Mouse (Mus musculus) B cell, adult 2 months (primary cell): ENCODE data around the gene Atn1.
A peak's percentile ranks its signal among the peaks of the same experiment; 100 is the strongest.

ENCODE experiments used
- DNase-seq, 2 experiments: peaks; one replicate each; pipeline ENCODE4 v3.0.0; 2022

Atn1 gene

GRCm38 (mm10) chr6:124740211-124740887, 16.0 kb downstream of the Atn1 start:
- peak; percentile 62 to 72 for DNase-seq

DNA sequence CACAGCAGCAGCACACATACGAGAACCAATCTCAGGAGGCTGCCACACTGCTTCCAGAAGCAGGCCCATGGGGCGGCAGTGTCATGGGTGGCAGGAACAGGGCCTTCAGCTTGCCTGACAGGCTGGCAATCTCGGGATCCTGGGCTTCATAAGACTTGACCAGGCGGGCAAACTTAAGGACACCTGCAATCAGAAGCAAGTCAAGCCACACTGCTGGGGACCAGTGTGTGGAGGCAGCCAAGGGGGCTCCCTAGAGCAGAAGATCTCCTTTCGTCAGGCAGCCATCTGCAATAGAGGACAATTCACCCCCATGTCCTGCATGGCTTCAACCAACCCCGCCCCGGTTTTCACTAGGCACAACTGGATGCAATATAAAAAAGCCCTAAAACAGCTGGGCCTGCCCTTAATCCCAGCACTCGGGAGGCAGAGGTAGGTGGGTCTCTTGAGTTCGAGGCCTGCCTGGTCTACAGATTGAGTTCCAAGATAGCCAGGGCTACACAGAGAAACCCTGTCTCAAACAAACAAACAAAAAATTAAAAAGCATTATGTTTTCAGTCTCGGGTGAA, 17.0 kb downstream of the Atn1 start:
- no peak for DNase-seq

GRCm38 (mm10) chr6:124738511-124739023, 17.8 kb downstream of the Atn1 start, which contains the start of gene Ptpn6:
Ptpn6 (minus strand) TSS chr6:124738714.
- DNase-seq = no peak

- DNase-seq = no peak
These were observed 19.3 kb downstream of the Atn1 start for GRCm38 (mm10) chr6:124737040-124737439.

- no peak for DNase-seq
These were observed 21.9 kb downstream of the Atn1 start for GRCm38 (mm10) chr6:124734417-124734816.

DNA sequence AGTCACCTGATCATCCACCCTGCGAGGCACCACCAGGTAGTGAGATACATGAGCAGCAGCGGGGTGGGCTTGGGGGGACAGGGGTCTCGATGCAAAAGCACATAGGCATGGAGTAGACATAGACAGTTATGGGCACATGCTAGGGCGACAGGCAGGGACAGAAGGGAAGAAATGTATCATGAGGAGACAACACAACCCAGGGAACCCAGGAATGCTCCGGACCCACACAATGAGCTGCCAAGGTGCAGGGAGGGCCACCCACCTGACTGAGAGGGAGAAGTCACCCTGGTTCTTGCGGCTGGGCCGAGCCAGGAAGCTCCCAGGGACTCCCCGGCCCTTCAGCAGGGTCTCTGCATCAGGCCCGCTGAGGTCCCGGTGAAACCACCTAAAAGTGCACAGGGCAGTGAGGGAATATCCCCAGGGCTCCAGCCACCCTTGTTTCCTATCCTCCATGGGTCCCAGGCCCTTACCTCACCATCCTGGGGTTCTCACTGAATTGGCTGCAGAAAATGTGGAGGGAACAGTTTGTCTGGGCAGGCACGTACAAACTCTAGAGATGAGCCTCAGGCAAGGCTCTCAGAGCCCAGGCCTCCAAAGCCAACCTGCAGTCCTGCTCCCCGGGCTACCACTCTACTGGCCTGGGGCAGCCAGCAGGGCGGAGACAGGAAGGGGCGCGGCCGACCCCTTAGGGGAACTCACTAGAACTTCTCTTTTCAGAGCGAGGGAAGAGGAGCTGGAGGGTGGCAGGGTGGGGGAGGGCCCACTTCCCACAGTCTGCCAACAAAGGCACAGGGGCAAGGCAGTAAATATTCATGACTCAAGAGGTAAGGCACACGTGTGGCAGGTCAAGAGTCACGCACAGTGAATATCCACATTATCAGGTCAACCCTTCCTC, 23.6 kb downstream of the Atn1 start:
- DNase-seq = peak; percentile 87 to 90

DNA sequence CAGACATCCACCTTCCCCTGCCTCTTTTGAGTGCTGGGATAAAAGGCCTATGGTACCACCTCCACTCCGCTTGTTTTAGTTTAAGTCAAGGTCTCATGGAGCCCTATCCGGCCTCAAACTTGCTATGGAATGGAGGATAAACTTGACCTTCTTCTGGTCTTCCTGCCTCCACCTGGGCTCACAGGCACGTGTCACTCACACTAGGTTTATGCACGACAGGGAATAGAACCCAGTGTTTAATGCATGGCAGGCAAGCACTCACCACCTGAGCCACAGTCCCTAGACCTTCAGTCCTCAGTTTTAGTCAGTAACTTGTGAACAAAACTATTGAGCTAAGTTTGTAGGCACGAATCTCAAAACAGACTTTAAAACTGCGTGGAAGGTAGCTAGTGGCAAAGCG, 25.3 kb downstream of the Atn1 start:
- DNase-seq = no peak

GRCm38 (mm10) chr6:124729850-124730705, 26.2 kb downstream of the Atn1 start:
- DNase-seq = peak; percentile 71 to 73

GRCm38 (mm10) chr6:124728621-124729020, 27.7 kb downstream of the Atn1 start:
- no peak for DNase-seq

DNA sequence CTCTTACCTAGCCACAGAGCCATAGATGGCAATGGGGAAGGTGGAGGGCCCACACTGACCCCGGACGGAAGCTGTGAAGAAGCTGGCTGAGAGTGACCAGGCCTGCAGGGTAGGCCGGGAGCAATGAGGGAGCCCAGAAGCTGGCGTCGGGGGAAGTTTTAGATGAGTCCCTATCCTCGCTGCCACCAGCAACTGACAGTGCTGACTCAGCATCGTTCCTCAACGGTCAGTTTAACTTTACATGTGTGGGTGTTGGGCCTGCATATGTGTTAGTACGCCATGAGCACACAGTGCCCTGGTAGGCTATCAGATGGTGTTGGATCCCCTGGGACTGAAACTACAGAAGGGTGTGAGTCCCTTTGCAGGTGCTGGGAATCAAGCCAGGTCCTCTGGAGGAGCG, 31.9 kb downstream of the Atn1 start:
- DNase-seq = no peak

DNA sequence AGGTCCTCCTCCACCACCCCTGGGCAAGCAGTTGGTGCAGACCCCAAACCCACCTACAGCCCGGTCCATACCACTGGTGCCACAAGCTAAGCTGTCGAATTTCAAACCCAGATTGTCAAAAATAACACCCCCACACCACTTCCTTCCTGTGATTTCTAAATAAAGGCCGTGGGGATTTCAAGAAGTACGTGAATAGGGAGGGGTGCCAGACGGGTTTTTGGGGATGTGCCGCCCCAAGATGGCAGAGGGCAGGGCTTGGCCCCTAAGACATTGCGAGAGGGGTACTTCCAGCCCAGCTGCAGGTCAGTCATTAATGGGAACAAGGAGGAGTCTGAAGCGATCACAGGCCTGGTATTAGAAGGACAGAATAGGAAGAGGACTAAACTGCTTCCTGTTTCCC, 32.8 kb downstream of the Atn1 start:
- DNase-seq = peak; percentile 65 to 66

DNA sequence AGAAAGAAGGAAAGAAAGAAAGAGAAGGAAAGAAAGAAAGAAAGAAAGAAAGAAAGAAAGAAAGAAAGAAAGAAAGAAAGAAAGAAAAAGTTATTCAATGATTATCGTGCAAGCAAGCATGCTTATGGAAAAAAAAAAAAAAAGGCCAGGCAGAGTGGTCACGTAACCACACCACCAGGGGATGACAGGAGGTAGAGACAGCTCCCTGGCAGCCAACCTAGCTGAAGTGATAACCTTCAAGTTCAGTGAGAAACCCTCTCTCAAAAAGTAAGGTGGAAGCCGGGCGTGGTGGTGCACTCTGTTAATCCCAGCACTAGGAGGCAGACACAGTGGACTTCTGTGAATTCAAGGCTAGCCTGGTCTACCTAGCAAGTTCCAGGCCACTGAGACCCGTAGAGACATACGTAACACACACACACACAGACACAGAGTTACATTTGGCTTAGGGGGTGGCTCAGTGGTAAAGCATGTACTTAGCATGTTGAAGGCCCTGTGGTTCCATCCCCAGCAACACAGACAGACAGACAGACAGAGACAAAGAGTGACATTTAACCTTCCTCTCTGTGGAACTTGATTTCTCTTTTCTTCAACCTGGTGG, 33.3 kb downstream of the Atn1 start:
- peak; percentile 33 to 37 for DNase-seq

DNA sequence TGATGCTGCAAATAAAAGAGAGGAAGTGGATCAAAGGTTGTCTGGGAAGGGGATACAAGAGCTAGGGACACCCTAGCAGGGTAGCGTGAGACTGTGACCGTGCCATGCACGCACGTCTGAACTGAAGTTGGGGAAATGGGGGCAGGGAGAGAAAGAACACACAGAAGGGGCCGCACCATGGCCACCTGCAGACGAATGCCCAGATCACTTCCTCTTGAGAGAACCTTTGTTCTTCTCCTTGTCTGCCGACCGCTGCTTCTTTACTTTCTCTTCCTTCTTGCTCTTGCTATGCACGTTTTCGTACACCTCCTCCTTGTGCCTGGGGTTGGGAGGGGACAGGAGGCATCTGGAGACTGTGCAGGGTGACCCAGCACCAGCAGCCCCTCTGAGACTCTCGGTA, 35.4 kb downstream of the Atn1 start:
- peak; percentile 72 to 74 for DNase-seq

DNA sequence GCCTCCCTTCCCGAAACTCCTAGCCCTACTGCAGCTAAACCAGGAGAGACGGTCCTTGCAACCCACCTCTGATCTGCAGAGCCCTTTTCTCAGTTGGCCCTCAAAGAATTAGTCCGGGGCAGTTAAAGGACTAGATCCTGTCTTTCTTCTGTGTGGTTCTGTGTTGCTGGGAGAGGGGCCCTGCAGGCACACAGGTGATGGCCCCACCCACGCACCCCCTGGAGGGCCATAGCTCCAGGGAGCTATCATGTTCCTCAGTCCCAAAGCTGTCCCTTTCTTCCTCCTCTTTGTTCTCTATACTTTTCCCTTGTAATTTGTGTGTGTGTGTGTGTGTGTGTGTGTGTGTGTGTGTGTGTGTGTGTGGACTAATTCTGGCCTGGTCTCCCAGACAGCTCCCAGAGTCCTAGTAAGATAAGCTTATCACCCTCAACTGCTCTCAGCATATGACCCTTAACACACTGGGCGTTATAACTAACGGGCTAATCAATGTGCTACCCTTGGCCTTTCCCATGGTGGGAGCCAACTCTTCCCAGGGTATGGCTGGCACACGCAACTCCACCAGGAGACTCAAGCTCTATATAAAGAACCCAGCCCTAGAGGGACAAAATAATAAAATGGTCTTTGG, 36.9 kb downstream of the Atn1 start:
- DNase-seq = no peak

GRCm38 (mm10) chr6:124718703-124719102, 37.6 kb downstream of the Atn1 start:
- DNase-seq = no peak

DNA sequence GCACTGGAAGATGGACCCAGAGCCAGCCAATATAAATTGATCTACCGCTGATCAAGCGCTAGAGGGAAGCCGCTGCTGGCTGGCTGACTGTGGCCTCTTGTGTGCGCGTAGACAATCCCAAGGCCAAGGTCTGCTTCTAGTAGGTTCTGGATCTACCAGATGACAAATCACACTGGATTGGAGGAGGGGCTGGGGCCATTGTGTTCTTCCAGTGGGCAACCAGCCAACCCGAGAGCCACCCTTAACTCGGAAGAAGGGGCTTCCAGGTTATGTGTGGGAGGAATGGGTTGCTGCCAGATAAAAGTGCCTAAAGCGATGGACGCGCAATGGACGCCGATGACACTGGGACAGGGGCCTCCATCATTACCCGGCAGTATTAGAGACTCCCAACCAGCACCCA, 38.4 kb downstream of the Atn1 start:
- no peak for DNase-seq

DNA sequence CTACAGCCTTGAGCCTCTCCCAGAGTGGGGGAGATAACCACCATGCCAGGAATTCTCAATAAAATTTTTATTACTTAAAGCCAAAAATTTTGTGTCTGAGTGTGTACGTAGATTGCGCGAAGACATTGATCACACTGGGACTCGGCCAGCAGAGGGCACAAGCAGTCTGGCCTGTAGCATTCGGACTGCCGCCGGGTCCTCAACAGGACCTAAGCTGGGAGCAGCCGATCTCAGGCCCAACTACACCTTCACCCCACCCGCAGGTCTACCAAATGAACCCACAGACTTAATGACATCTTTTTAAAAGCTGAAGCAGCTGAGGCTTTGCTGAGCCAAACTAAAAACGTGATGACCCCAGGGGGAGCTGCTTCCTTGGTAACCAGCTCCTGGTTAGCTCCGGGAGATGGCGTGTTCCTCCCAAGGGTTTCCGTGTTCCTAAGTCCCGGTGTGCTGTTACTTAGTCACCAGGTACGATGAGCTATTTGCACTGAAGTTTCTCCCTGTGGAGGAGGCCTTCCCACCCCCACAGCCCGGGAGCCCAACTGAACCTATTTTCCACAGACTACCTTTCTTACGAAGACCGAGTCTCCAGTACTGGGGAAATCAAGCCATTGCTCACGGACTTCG, 39.3 kb downstream of the Atn1 start:
- peak; percentile 71 for DNase-seq

GRCm38 (mm10) chr6:124712918-124713317, 43.4 kb downstream of the Atn1 start:
- DNase-seq = no peak

- peak; percentile 99 for DNase-seq
These were observed 44.2 kb downstream of the Atn1 start, which contains the start of the genes Emg1 and Phb2 for GRCm38 (mm10) chr6:124711824-124712782. Emg1 (minus strand) TSS chr6:124712178. Phb2 (plus strand) TSS chr6:124712336.
